Mouse (Mus musculus) embryonic fibroblast, embryonic 13.5 days (primary cell): ENCODE results near the gene Ptpra.

Experiments
- CTCF ChIP-seq: IDR thresholded peaks from 2 replicates; pipeline ENCODE4 v1.5.1; 2011; ENCODE audit warnings: mild to moderate bottlenecking, control low read depth, low read length, moderate library complexity, borderline replicate concordance; ENCODE audit not compliant: insufficient read depth
- POLR2A ChIP-seq: IDR thresholded peaks from 2 replicates; pipeline ENCODE4 v1.6.1; 2011; ENCODE audit warnings: low read depth, mild to moderate bottlenecking, control low read depth, low read length, moderate library complexity

DNA sequence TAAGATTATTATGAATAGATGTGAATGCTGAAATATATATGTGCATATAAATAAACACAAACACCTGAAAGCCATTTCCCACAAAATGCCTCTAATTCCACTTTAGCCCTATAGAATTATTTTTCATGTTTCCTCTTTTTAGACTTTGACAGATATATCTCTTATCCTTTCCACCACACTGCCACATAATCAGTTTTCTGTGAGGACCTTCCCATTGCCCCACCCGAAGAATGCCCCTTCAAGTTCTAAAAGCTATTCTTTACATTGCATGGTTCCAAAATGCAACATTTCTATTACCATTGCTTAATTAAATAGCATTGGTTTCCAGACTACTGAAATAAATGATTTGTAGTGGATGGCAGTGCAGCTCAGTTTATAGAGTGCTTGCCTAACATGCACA is 16.4 kb downstream of the Ptpra start:
- TF ChIP-seq CTCF (no peak), POLR2A (no peak)
